Mouse (Mus musculus) heart, postnatal 14 days (tissue): ENCODE data around the gene Gm33815. TPM values are rescaled to one million over a fixed set of nuclear protein-coding genes. Genes with fewer than 3 reads are reported as not detected.
"Not testable (repeated sequence)": the region's sequence is repeated elsewhere in the genome, so short reads cannot be mapped to it uniquely, and the experiment has no call there.

Source experiments
- DNase-seq, 2 experiments: peaks; one replicate each; pipeline ENCODE4 v3.0.0; 2021 to 2022
- intact Hi-C: fragments of 180-260 bp; cut with DNase I; formaldehyde crosslinking; loops from one replicate; pipeline ENCODE4 v1.15.1; 2025
- long read RNA-seq, 2 experiments: library from polyadenylated mRNA; stranded (forward); transcript quantifications; one replicate each; pipeline ENCODE4 v2.0.0; 2021
- total RNA-seq, 2 experiments: library from RNA; stranded (reverse); gene quantifications; 2 replicates each; pipeline ENCODE4 v1.2.3; 2021

The Gm33815 gene
- not detected for total RNA-seq
- long read RNA-seq, experiment 1, result 0 reads
- long read RNA-seq, experiment 2, result 0 reads

- intact Hi-C loops, DNase-seq: not testable (repeated sequence)
Observed at GRCm38 (mm10) chrY:69320832-69321231, at the start of gene Gm33815. Gm33815 (plus strand) TSS chrY:69321132.
